Mouse (Mus musculus) brain, embryonic 14.5 days (tissue): ENCODE results near the gene Jtb.

Source experiments
- CTCF ChIP-seq: fragments of 200-500 bp; IDR thresholded peaks from 2 replicates; pipeline ENCODE4 v1.5.1; 2012; ENCODE audit warnings: inconsistent platforms, mild to moderate bottlenecking, moderate library complexity, borderline replicate concordance; ENCODE audit not compliant: insufficient read depth, insufficient read length; ENCODE audit errors: extremely low read depth
- POLR2A ChIP-seq: fragments of 200-500 bp; IDR thresholded peaks from 2 replicates; pipeline ENCODE4 v1.6.1; 2012; ENCODE audit warnings: mild to moderate bottlenecking, inconsistent platforms, borderline replicate concordance; ENCODE audit not compliant: poor library complexity, insufficient read depth, insufficient read length, severe bottlenecking; ENCODE audit errors: extremely low read depth

GRCm38 (mm10) chr3:90247960-90248745 lies 16.8 kb downstream of the Jtb start, which contains the start of gene Slc39a1:
- TF ChIP-seq CTCF (no peak), POLR2A (peak; percentile 35; the same call in 1 of the 2 replicates)
